Mouse (Mus musculus): ENCODE measurements around the gene Tns1. TPM values are rescaled to one million over a fixed set of nuclear protein-coding genes. Genes with fewer than 3 reads are reported as not detected.

Gene Tns1
- total and polyA plus RNA-seq, 3 experiments: 0.11 TPM; not detected in 2

DNA sequence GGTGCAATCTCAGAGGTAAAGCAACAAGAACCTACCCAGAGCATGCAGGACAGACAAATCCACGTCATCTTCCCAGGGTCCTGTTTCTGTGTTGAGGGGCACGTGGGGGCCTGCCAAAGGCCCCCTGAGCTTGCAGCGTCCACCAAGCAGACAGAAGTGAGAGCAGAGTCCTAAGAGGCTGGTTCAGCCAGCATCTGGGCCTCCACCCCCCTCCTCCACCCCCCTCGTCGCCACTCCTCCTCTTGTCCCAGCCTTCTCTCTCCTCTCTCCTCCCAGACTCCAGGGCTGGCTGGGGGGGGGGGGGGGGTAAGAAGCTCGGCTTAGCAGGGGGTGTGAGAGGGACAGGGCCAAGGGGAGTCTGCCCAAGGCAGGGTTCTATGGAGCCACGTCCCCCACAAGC lies 33.1 kb downstream of the Tns1 start:
- Histone ChIP-seq H3K36me3 (ENCODE audit: control insufficient read depth in 1 of 2, insufficient read depth in 2 of 2, low read length in 2 of 2) (no peaks in the 10 kb centered on the region), H3K27me3 (ENCODE audit: control insufficient read depth in 1 of 2, insufficient read depth in 2 of 2, low read length in 2 of 2) (no peaks in the 10 kb centered on the region; a peak in 1 of 4 replicates), H3K9me3 (replicated peaks; ENCODE audit: insufficient read depth, low read length) (no peaks in the 10 kb centered on the region), H3K79me2 (ENCODE audit: control insufficient read depth, insufficient read depth, low read length, poor library complexity) (no peaks in the 10 kb centered on the region), H3K4me3 (ENCODE audit: control insufficient read depth in 1 of 2, insufficient read depth in 1 of 2, low read depth in 2 of 2, low read length in 2 of 2) (no peak overlapping the region), H3K27ac (ENCODE audit: control insufficient read depth, low read depth, low read length) (no peak overlapping the region), H3K9ac (ENCODE audit: control insufficient read depth, low read depth, low read length, poor library complexity, severe bottlenecking) (no peak overlapping the region), H3K4me1 (ENCODE audit: control insufficient read depth in 1 of 2, insufficient read depth in 2 of 2, low read length in 2 of 2) (no peaks in the 10 kb centered on the region)
- TF ChIP-seq GATA1 (IDR thresholded peaks at IDR 0.05; ENCODE audit: low read depth, low read length) (no peak), MAZ (IDR thresholded peaks at IDR 0.05; ENCODE audit: low read depth, low read length) (no peak), TBP (IDR thresholded peaks at IDR 0.05; ENCODE audit: low read depth, low read length) (no peak), MAX (IDR thresholded peaks at IDR 0.05; ENCODE audit: low read length) (no peak), TAL1 (IDR thresholded peaks at IDR 0.05; ENCODE audit: low read length) (no peak), ETS1 (IDR thresholded peaks at IDR 0.05; ENCODE audit: low read depth, low read length) (no peak), CHD1 (IDR thresholded peaks at IDR 0.05; ENCODE audit: low read depth, low read length) (no peak), MXI1 (IDR thresholded peaks at IDR 0.05; ENCODE audit: low read depth, low read length) (no peak), NRF1 (IDR thresholded peaks at IDR 0.05; ENCODE audit: insufficient read depth, low read depth, low read length, poor library complexity, severe bottlenecking) (no peak), CTCF (IDR thresholded peaks at IDR 0.05 in 2 of 3, conservative IDR thresholded peaks at IDR 0.05 in 1 of 3; ENCODE audit: control insufficient read depth in 1 of 3, insufficient read depth in 1 of 3, low read depth in 2 of 3, low read length in 3 of 3, poor library complexity in 1 of 3, severe bottlenecking in 1 of 3) (no peak), JUND (IDR thresholded peaks at IDR 0.05; ENCODE audit: low read depth, low read length) (no peak), USF2 (IDR thresholded peaks at IDR 0.05; ENCODE audit: borderline replicate concordance in 1 of 2, insufficient read depth in 1 of 2, low read depth in 1 of 2, low read length in 2 of 2) (no peak), HCFC1 (IDR thresholded peaks at IDR 0.05; ENCODE audit: low read depth, low read length) (no peak), GABPA (IDR thresholded peaks at IDR 0.05; ENCODE audit: low read depth, low read length) (no peak)
- no peak for DNase-seq (ENCODE audit: low read depth, low spot score)

DNA sequence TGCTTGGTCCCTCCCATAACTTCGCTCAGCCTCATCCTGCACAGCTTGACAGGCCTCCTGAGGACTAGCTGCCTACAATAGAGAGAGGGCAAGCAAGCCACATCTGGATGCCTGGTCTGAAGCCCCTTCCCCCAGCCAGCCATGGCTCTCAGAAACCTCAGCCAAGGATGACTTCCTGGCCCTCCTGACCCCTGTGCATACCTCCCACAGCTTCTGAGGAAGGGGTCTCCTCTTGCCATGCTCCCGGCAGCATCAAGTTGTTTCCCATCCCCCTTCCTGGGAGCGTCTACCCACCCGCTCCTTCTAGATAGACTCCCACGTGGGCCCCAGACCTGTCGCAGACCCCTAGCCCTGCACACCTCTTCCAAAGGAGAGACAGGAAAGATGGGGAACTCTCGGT lies 33.9 kb downstream of the Tns1 start:
- Histone ChIP-seq H3K27ac (ENCODE audit: control insufficient read depth, low read depth, low read length) (no peak overlapping the region), H3K27me3 (ENCODE audit: control insufficient read depth in 1 of 2, insufficient read depth in 2 of 2, low read length in 2 of 2) (no peaks in the 10 kb centered on the region; a peak in 1 of 4 replicates), H3K4me1 (ENCODE audit: control insufficient read depth in 1 of 2, insufficient read depth in 2 of 2, low read length in 2 of 2) (no peaks in the 10 kb centered on the region), H3K9me3 (replicated peaks; ENCODE audit: insufficient read depth, low read length) (no peaks in the 10 kb centered on the region), H3K9ac (ENCODE audit: control insufficient read depth, low read depth, low read length, poor library complexity, severe bottlenecking) (no peak overlapping the region), H3K79me2 (ENCODE audit: control insufficient read depth, insufficient read depth, low read length, poor library complexity) (no peaks in the 10 kb centered on the region), H3K4me3 (ENCODE audit: control insufficient read depth in 1 of 2, insufficient read depth in 1 of 2, low read depth in 2 of 2, low read length in 2 of 2) (no peak overlapping the region), H3K36me3 (ENCODE audit: control insufficient read depth in 1 of 2, insufficient read depth in 2 of 2, low read length in 2 of 2) (no peaks in the 10 kb centered on the region)
- no peak for DNase-seq (ENCODE audit: low read depth, low spot score)
- TF ChIP-seq CHD1 (IDR thresholded peaks at IDR 0.05; ENCODE audit: low read depth, low read length) (no peak), MAZ (IDR thresholded peaks at IDR 0.05; ENCODE audit: low read depth, low read length) (no peak), ZNF384 (IDR thresholded peaks at IDR 0.05; ENCODE audit: low read depth, low read length) (no peak), USF2 (IDR thresholded peaks at IDR 0.05; ENCODE audit: borderline replicate concordance in 1 of 2, insufficient read depth in 1 of 2, low read depth in 1 of 2, low read length in 2 of 2) (no peak), MEF2A (IDR thresholded peaks at IDR 0.05; ENCODE audit: extremely low read depth, insufficient replicate concordance, low read depth, low read length, poor library complexity, severe bottlenecking) (no peak), MAX (IDR thresholded peaks at IDR 0.05; ENCODE audit: low read length) (no peak), KAT2A (conservative IDR thresholded peaks at IDR 0.05; ENCODE audit: low read depth, low read length) (no peak), EP300 (IDR thresholded peaks at IDR 0.05; ENCODE audit: low read depth in 1 of 2, low read length in 2 of 2) (no peak), ZC3H11A (IDR thresholded peaks at IDR 0.05; ENCODE audit: low read depth, low read length) (no peak), NELFE (IDR thresholded peaks at IDR 0.05; ENCODE audit: low read depth, low read length) (no peak), POLR2AphosphoS5 (IDR thresholded peaks at IDR 0.05; ENCODE audit: borderline replicate concordance, low read depth, low read length) (no peak), MYB (IDR thresholded peaks at IDR 0.05; ENCODE audit: low read depth, low read length) (no peak), ETS1 (IDR thresholded peaks at IDR 0.05; ENCODE audit: low read depth, low read length) (no peak), HCFC1 (IDR thresholded peaks at IDR 0.05; ENCODE audit: low read depth, low read length) (no peak), NRF1 (IDR thresholded peaks at IDR 0.05; ENCODE audit: insufficient read depth, low read depth, low read length, poor library complexity, severe bottlenecking) (no peak), MAFK (IDR thresholded peaks at IDR 0.05; ENCODE audit: borderline replicate concordance, low read depth, low read length) (no peak), CHD2 (IDR thresholded peaks at IDR 0.05; ENCODE audit: low read length) (no peak), ELF1 (IDR thresholded peaks at IDR 0.05; ENCODE audit: low read depth, low read length) (no peak), TBP (IDR thresholded peaks at IDR 0.05; ENCODE audit: low read depth, low read length) (no peak), CTCF (IDR thresholded peaks at IDR 0.05 in 2 of 3, conservative IDR thresholded peaks at IDR 0.05 in 1 of 3; ENCODE audit: control insufficient read depth in 1 of 3, insufficient read depth in 1 of 3, low read depth in 2 of 3, low read length in 3 of 3, poor library complexity in 1 of 3, severe bottlenecking in 1 of 3) (no peak)
